Mouse (Mus musculus): ENCODE data around the gene Hist1h4d.
"Not testable (repeated sequence)": the region's sequence is repeated elsewhere in the genome, so short reads cannot be mapped to it uniquely, and the experiment has no call there.

Hist1h4d gene

GRCm38 (mm10) chr13:23551931-23552914 lies 29.2 kb upstream of the Hist1h4d start:
- no peak for DNase-seq

GRCm38 (mm10) chr13:23552962-23553361 lies 28.4 kb upstream of the Hist1h4d start, which contains the start of gene Hist1h1d:
Gene Hist1h1d, plus strand, starts transcription at chr13:23553262.
- no peak for DNase-seq

- no peak for DNase-seq
These were observed 27.0 kb upstream of the Hist1h4d start for GRCm38 (mm10) chr13:23554393-23554792.

GRCm38 (mm10) chr13:23554925-23555838 lies 26.2 kb upstream of the Hist1h4d start:
- DNase-seq, result peak; percentile 70 to 75

GRCm38 (mm10) chr13:23555839-23556416 lies 25.5 kb upstream of the Hist1h4d start:
- peak; percentile 75 to 89 for DNase-seq

- DNase-seq, result no peak
These were observed 24.5 kb upstream of the Hist1h4d start for GRCm38 (mm10) chr13:23556906-23557305.

- DNase-seq, result not testable (repeated sequence)
These were observed 20.7 kb upstream of the Hist1h4d start for GRCm38 (mm10) chr13:23560699-23561098.

- not testable (repeated sequence) for DNase-seq
These were observed 19.9 kb upstream of the Hist1h4d start for GRCm38 (mm10) chr13:23561531-23561882.

GRCm38 (mm10) chr13:23561883-23562659 lies 19.3 kb upstream of the Hist1h4d start, which contains the start of gene Hist1h3e:
Gene Hist1h3e, minus strand, starts transcription at chr13:23562369.
- peak; percentile 92 to 95 for DNase-seq

- peak; percentile 36 to 53 for DNase-seq
These were observed 18.5 kb upstream of the Hist1h4d start for GRCm38 (mm10) chr13:23562699-23563462.

GRCm38 (mm10) chr13:23564482-23564881 lies 16.9 kb upstream of the Hist1h4d start:
- DNase-seq, result no peak

GRCm38 (mm10) chr13:23570261-23571021 lies 11.0 kb upstream of the Hist1h4d start:
- DNase-seq, result not testable (repeated sequence)

GRCm38 (mm10) chr13:23571022-23571503 lies 10.3 kb upstream of the Hist1h4d start, which contains the start of the genes Hist1h2ae and Hist1h2bg:
Gene Hist1h2ae, minus strand, starts transcription at chr13:23571220.
Gene Hist1h2bg, plus strand, starts transcription at chr13:23571396.
- peak; percentile 46 to 85 for DNase-seq

GRCm38 (mm10) chr13:23571504-23572217 lies 9.7 kb upstream of the Hist1h4d start:
- not testable (repeated sequence) for DNase-seq

GRCm38 (mm10) chr13:23572218-23573033 lies 9.0 kb upstream of the Hist1h4d start:
- no peak for DNase-seq

GRCm38 (mm10) chr13:23573034-23573897 lies 8.1 kb upstream of the Hist1h4d start:
- not testable (repeated sequence) for DNase-seq

GRCm38 (mm10) chr13:23573898-23574524 lies 7.4 kb upstream of the Hist1h4d start, which contains the start of the genes Hist1h2bf and Hist1h2ad:
Gene Hist1h2bf, minus strand, starts transcription at chr13:23574196.
Gene Hist1h2ad, plus strand, starts transcription at chr13:23574381.
- peak; percentile 82 to 90 for DNase-seq

All from kidney, postnatal 36 days (tissue).